Mouse (Mus musculus): Measurements from ENCODE around the gene Olfr944. TPM values are rescaled to one million over a fixed set of nuclear protein-coding genes. Genes with fewer than 3 reads are reported as not detected.

Gene Olfr944
- polyA plus RNA-seq (2015; fragmentation: Nextera tagmentation; extraction: Ambion mirVana), result not detected in 2 replicates

GRCm38 (mm10) chr9:39201620-39202019 is at the start of gene Olfr944:
Gene Olfr944, plus strand, starts transcription at chr9:39201920.
- Histone ChIP-seq H3K4me3 (replicated peaks) (no peak within 1 kb of the TSS), H3K27me3 (replicated peaks) (no peaks in the 10 kb centered on the region), H3K9me3 (replicated peaks) (no peaks in the 10 kb centered on the region), H3K4me2 (no peak within 1 kb of the TSS), H3K4me1 (no peaks in the 10 kb centered on the region), H3K36me3 (no peaks in the 10 kb centered on the region), H3K9ac (replicated peaks) (no peak within 1 kb of the TSS), H3K27ac (replicated peaks) (no peak within 1 kb of the TSS)
- ATAC-seq (ENCODE audit: low FRiP score), result no peak

DNA sequence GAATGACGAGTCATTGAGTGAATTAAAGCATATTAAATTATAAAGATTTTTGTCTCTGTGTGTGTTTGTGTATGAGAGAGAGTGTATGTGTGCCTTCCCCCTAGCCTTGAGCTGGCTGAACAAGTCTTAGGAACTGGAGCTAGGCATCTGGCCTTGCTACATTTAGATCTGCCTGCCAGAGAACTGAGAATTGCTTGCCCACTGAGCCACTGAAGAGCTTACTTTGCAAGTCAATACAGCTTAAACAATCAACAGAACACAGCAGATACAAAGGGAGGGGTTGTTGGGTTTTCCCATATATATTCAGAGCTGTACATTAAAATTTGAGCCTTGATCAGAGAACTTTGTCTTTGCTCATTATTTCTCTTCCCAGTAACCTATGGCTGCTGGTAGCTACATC is 49.3 kb upstream of the Olfr944 start:
- Histone ChIP-seq H3K27ac (replicated peaks) (no peak overlapping the region), H3K4me1 (no peaks in the 10 kb centered on the region), H3K4me3 (replicated peaks) (no peak overlapping the region), H3K4me2 (no peak overlapping the region), H3K9me3 (replicated peaks) (no peaks in the 10 kb centered on the region), H3K9ac (replicated peaks) (no peak overlapping the region), H3K36me3 (no peaks in the 10 kb centered on the region), H3K27me3 (replicated peaks) (no peaks in the 10 kb centered on the region)
- no peak for ATAC-seq (ENCODE audit: low FRiP score)
- WGBS, result 63% methylated on average over 1 of the region's 1 CpGs

DNA sequence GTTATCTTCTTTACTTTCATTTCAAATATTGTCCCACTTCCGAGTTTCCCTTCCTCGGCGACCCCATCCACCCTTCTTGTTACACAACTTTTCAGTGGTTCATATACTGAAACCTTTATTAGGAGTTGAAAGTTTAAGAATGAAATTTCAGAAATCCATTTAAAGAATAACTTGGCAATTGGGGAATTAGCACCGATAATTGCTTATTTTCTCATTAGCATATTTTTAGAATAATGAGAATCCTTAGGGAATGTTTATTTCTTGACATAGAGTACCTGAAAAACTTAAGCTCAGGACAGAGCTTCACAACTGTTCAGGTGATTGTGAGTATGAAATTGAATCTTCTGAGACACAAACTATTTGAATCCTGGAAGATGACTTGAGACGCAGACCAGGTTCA is 35.7 kb upstream of the Olfr944 start, which contains the start of gene Olfr943:
TSS of gene Olfr943 (plus strand) at position 301 of the 400 bp plus-strand sequence.
- H3K36me3 ChIP-seq, result no peaks in the 10 kb centered on the region
- no peak within 1 kb of the TSS for H3K4me3 ChIP-seq (replicated peaks)
- H3K27ac ChIP-seq (replicated peaks), result no peak within 1 kb of the TSS
- ATAC-seq (ENCODE audit: low FRiP score), result no peak
- H3K9me3 ChIP-seq (replicated peaks), result no peaks in the 10 kb centered on the region
- WGBS, result 94% methylated on average over 5 of the region's 5 CpGs
- H3K27me3 ChIP-seq (replicated peaks), result no peaks in the 10 kb centered on the region
- H3K9ac ChIP-seq (replicated peaks), result no peak within 1 kb of the TSS
- no peaks in the 10 kb centered on the region for H3K4me1 ChIP-seq
- no peak within 1 kb of the TSS for H3K4me2 ChIP-seq

GRCm38 (mm10) chr9:39249894-39250293 is 48.2 kb downstream of the Olfr944 start, which contains the start of gene Olfr1537:
Gene Olfr1537, minus strand, starts transcription at chr9:39249994.
- H3K9me3 ChIP-seq (replicated peaks), result no peaks in the 10 kb centered on the region
- no peaks in the 10 kb centered on the region for H3K4me1 ChIP-seq
- H3K4me2 ChIP-seq, result no peak within 1 kb of the TSS
- H3K9ac ChIP-seq (replicated peaks), result no peak within 1 kb of the TSS
- H3K36me3 ChIP-seq, result no peaks in the 10 kb centered on the region
- WGBS, result 88% methylated on average over 1 of the region's 1 CpGs
- no peaks in the 10 kb centered on the region for H3K27me3 ChIP-seq (replicated peaks)
- no peak within 1 kb of the TSS for H3K4me3 ChIP-seq (replicated peaks)
- ATAC-seq (ENCODE audit: low FRiP score), result no peak
- H3K27ac ChIP-seq (replicated peaks), result no peak within 1 kb of the TSS

Other genes with a start within 250 kb of the Olfr944 start
- gene Olfr933, start 229.6 kb upstream of the Olfr944 start, polyA plus RNA-seq (2015; fragmentation: Nextera tagmentation; extraction: Ambion mirVana), result not detected in 2 replicates
- gene Olfr934, start 213.6 kb upstream of the Olfr944 start, polyA plus RNA-seq (2015; fragmentation: Nextera tagmentation; extraction: Ambion mirVana), result not detected in 2 replicates
- not detected in 2 replicates for gene Olfr935, start 202.2 kb upstream of the Olfr944 start, polyA plus RNA-seq (2015; fragmentation: Nextera tagmentation; extraction: Ambion mirVana)
- gene Olfr146, start 178.5 kb upstream of the Olfr944 start, polyA plus RNA-seq (2015; fragmentation: Nextera tagmentation; extraction: Ambion mirVana), result not detected in 2 replicates
- gene Olfr937, start 137.0 kb upstream of the Olfr944 start, polyA plus RNA-seq (2015; fragmentation: Nextera tagmentation; extraction: Ambion mirVana), result not detected in 2 replicates
- gene Olfr938, start 123.0 kb upstream of the Olfr944 start, polyA plus RNA-seq (2015; fragmentation: Nextera tagmentation; extraction: Ambion mirVana), result not detected in 2 replicates
- gene Olfr27, start 73.8 kb upstream of the Olfr944 start, polyA plus RNA-seq (2015; fragmentation: Nextera tagmentation; extraction: Ambion mirVana), result not detected in 2 replicates
- gene Olfr943, start 35.6 kb upstream of the Olfr944 start, polyA plus RNA-seq (2015; fragmentation: Nextera tagmentation; extraction: Ambion mirVana), result not detected in 2 replicates
- not detected in 2 replicates for gene Olfr1537, start 48.1 kb downstream of the Olfr944 start, polyA plus RNA-seq (2015; fragmentation: Nextera tagmentation; extraction: Ambion mirVana)
- not detected in 2 replicates for gene Olfr945, start 74.9 kb downstream of the Olfr944 start, polyA plus RNA-seq (2015; fragmentation: Nextera tagmentation; extraction: Ambion mirVana)
- not detected in 2 replicates for gene Olfr948, start 124.1 kb downstream of the Olfr944 start, polyA plus RNA-seq (2015; fragmentation: Nextera tagmentation; extraction: Ambion mirVana)
- gene Olfr951, start 185.5 kb downstream of the Olfr944 start, polyA plus RNA-seq (2015; fragmentation: Nextera tagmentation; extraction: Ambion mirVana), result not detected in 2 replicates
- gene Olfr952, start 225.2 kb downstream of the Olfr944 start, polyA plus RNA-seq (2015; fragmentation: Nextera tagmentation; extraction: Ambion mirVana), result not detected in 2 replicates